Mouse (Mus musculus) left cerebral cortex, adult 9 months (tissue): Measurements from ENCODE around the gene Nit1.

Experiments
- DNase-seq, 2 experiments: peaks; one replicate each; pipeline ENCODE4 v3.0.0; 2022; ENCODE audit warnings: low spot score in 2 of 2

Gene Nit1

DNA sequence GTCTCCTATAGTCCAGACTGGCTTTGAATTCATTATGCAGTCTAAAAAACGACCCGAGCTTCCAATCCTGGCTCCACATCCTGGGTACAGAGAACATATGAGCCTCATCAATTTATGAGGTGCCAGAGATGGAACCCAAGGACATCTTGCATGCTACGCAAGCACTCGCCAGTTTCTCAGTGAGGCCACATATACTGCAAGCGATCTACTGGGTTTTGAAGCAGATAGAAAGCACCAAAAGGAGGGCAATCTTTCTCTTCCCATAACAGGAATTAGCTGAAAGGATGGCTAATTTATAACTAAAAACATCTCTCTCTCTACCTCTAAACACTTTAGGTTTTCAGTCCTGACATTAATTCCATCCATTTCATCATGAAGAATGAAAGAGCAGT lies 51.5 kb downstream of the Nit1 start:
- no peak for DNase-seq

DNA sequence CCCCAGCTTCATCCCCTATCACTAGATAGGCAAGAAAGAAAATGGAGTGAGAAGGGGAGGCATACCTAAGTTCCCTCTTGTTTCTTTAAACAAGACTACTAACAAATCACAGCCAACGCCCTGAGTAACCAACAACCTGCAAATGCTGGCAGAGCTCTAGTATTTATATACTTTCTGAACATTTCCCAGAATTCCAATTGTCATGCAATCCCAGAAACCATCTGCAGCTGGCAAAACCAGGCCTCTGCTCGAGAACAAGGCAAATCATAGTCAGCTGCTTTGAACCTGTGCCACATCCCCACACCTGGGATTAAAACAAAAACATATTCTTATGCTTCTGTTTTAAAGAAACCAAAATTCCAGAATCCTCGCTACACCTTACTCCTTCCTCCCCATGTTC lies 52.1 kb downstream of the Nit1 start:
- DNase-seq = no peak

DNA sequence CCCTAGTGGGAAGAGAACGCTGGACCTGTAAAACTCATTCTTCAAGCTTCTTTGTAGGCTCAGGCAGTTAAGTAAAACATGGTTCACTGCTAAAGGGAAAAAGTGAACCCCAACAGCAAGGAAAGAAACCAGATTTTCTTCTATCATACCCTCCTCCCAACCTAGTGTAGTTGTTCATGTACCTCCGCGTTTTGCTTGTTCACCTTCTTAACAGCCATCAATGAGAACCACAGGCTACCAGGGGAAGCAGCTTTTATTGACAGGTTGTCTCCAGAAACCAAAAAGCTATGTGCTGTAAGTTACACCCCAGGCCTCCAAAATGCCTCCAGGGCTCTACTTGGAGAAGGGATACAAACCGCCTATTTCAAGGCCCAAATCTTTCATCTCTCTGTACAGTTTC lies 57.1 kb downstream of the Nit1 start:
- DNase-seq = no peak
